Mouse (Mus musculus) E14TG2a.4 (cell line): Measurements from ENCODE around the gene Tbc1d16.

Experiments
- CTCF ChIP-seq: conservative IDR thresholded peaks from 2 replicates; pipeline ENCODE4 v1.5.1; 2014; ENCODE audit warnings: low read length
- POU5F1 ChIP-seq: IDR thresholded peaks from 2 replicates; pipeline ENCODE4 v1.6.1; 2014; ENCODE audit warnings: low read length, borderline replicate concordance

GRCm38 (mm10) chr11:119215038-119215904 is 13.0 kb downstream of the Tbc1d16 start:
- no peak for TF ChIP-seq POU5F1
- TF ChIP-seq CTCF: no peak
